Mouse (Mus musculus) heart, postnatal 36 days (tissue): ENCODE measurements around the gene Ak1. TPM values are rescaled to one million over a fixed set of nuclear protein-coding genes. Genes with fewer than 3 reads are reported as not detected.

Experiments used
- DNase-seq, 2 experiments: peaks; one replicate each; pipeline ENCODE4 v3.0.0; 2021 to 2022
- intact Hi-C: fragments of 180-260 bp; cut with DNase I; formaldehyde crosslinking; loops from one replicate; pipeline ENCODE4 v1.15.1; 2025
- total RNA-seq, 2 experiments: library from RNA; stranded (reverse); gene quantifications; 2 replicates each; pipeline ENCODE4 v1.2.3; 2021

Gene Ak1
- total RNA-seq, result 100 to 1,000 TPM; 631 to 727 TPM

DNA sequence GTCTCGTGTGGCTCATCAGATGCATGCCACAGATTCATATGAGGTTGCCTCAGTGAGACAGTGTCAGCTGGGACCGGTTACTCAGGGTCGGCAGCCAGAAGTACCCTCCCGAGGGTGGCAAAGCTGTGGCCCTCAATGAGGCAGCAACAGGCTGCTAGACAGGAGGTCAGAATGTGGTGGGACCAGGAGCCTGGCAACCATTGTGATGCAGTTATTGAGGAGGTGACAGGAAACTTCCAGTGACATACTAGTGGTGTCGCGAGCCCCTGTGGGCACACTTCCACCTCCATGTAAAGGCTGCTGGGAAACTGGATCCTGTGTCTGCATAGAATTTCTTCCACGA lies at the start of gene Ak1:
Gene Ak1, plus strand, starts transcription at position 242 of the 343 bp plus-strand sequence.
- DNase-seq, result no peak
- intact Hi-C loops, result loop anchor here (10.0 kb wide), 1 partner anchor 233 kb away; no protein-coding TSS in a partner anchor

DNA sequence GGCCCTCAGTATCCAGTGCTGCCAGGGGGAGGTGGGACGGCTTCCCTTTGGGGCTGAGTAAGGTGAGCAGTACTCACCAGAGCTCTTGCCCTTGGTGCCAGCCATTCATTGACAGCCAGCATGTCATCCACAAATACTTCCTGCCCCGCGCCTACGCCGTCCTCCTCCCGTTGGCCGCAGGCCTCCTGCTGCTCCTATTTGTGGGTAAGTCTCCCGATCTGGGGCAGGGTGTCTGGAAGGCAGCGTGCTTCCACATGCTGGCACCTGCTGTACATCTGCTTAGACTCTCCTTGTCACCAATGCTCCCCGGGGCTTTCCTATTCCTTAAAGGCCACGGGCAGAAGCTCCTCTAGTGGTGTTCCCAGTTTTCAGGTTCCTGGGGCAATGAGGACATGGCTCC lies 49.4 kb upstream of the Ak1 start:
- DNase-seq, result no peak
- intact Hi-C loops, result no loop called here

DNA sequence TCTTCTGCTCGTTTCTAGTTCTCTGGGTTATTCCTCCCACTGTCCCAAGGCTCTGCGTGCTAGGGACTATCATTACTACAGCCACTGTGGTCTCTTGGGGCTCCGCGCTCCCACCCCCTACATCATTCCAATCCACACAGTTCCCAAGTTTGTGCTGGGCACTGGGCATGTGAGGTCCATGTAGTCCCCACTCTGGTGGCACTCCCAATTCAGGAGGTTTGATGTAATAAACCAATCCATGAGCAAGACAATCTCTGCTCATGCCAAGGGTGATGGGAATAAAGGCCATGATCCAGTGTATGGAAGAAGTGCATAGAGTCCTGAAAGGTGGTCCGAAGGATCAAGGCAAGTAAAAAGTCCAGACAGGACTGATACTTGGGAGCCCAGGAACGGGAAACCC lies 47.1 kb upstream of the Ak1 start, which contains the start of gene Pip5kl1:
Gene Pip5kl1, plus strand, starts transcription at position 301 of the 400 bp plus-strand sequence.
- intact Hi-C loops, result no loop called here
- DNase-seq, result no peak

DNA sequence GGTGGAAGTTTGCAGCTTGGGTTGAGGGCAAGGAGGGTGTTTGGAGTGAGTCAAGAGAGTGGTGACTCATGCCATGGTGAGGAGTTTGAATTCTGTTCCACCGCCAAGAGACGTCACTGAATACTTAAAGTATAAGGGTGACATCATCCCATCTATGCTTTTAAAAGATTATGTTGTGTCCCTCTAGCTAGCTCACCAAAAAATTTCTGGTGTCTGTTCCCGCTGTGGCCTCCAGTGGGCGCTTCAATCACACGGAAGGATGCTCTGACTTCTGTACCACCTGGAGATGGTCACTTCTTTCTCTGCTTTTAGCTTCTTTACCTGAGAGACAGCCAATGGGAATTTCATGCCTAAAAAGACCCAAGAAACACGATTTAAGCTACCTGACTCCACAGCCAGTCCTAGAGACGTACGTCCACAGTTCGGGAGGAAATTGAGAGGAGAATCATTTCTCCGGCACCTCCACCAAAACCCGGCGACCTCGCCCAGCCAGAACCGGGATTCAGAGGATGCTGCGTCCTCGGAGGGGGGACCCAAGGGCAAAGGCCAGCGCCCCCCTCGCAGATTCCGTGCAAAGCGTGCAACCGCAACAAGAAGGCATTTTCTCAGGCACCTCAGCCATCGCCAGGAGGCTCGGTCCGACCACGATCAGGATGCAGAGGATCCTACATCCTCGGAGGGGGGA lies 46.5 kb upstream of the Ak1 start:
- intact Hi-C loops, result no loop called here
- peak; percentile 47 to 62 for DNase-seq

- DNase-seq, result no peak
- intact Hi-C loops, result no loop called here
These were observed 45.9 kb upstream of the Ak1 start, which contains the start of gene 9430097D07Rik for GRCm38 (mm10) chr2:32575586-32576160. 9430097D07Rik (minus strand) TSS chr2:32575684.

DNA sequence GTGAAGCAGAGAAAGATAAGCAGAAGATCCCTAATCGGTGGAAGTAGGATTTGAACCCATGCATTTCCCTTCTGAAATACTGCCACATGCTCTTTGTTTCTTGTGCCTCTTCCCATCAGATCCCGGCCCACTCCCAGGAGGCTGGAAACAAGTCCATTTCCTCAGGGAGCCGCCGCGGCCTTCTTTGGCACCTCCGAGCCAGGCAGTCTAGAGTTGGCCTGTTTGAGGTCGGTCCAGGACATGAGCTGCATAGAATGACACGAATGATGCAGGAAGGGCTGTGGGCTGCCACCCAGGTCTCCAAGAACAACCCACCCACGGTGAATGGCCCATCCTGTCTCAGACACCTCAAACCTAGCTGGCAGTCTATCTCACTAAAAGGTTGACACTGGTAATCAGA lies 45.0 kb upstream of the Ak1 start:
- no peak for DNase-seq
- intact Hi-C loops, result no loop called here

- DNase-seq, result peak in 1 of 2 experiments; percentile 35
- intact Hi-C loops, result no loop called here
These were observed 43.2 kb upstream of the Ak1 start for GRCm38 (mm10) chr2:32578146-32579046.

DNA sequence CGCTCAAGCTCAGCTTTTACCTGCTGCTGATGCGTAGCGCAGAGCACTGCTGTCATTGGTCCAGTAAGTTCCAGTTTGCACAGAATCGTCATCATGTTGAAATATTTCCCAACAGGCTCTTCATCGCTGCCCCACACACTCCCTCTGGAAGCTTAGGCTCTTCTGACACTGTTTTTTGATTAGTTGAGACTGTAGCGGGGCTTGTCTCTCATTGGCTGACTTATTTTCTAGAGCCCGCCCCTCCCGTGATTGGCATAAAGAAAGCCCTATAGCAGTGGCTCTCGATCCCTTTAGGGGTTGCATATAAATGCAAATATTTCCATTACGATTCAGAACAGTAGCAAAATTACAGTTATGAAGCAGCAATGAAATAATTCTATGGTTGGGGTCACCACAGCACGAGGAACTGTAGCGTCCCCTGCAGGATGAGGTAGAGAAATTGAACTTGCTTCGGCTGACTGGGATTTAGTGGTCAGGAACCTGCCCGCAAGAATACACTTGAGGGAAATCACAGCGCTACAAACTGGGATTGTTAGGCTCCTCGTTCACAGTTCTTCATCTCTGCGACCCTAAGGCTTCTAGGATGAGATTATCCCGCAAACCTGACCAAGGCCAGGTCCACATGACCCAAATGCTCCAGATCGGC lies 40.0 kb upstream of the Ak1 start:
- peak in 1 of 2 experiments; percentile 35 for DNase-seq
- intact Hi-C loops, result loop anchor here (5.0 kb wide), 1 partner anchor 36 kb away; no protein-coding TSS in a partner anchor

DNA sequence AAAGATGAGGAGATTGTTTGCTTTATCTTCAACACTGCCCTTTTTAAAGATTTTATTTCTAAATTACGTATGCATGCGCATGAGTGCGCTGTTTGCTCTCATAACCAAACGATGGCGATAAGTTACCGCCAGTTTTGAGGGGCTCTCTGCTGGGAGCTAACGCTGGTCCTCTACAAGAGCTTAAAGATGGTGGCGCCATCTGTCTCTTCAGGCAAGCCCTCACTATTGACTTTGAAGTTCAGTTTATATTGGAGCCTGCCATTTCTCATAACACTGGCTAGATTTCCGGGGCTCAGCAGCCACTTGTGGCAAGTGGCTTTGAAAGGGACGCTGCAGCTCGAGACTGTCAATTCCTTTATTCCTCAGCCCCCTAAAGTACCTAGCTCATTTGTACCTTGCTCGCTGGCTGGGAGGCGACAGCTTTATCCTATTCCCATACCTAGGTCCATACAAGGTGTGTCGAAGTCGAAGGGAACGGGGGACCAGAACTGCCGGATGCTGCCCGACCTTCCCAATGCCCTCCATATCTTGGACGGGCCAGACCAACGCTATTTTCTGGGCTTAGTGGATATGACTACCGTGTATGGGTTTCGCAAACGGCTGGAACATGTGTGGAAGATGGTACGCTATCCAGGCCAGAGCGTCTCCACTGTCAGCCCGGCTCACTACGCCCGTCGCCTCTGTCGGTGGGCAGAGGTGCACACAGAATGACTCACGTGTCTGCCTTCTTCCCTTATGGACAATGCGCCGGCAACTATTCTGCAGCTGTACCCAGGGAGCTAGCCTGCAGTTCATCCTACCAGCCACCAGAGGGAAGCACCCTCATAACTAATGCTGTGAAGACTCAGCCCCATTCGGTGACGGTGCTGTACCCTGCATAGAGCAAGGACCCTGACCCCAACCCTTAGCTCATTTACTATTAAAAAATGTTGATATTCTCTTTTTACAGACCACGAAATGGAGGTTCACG lies 38.4 kb upstream of the Ak1 start:
- DNase-seq, result peak; percentile 79 to 83
- intact Hi-C loops, result loop anchor here (1.0 to 5.0 kb wide), 2 partner anchors 19 to 34 kb away; no protein-coding TSS in a partner anchor

GRCm38 (mm10) chr2:32585149-32585714 lies 36.3 kb upstream of the Ak1 start:
- DNase-seq, result no peak
- intact Hi-C loops, result loop anchor here (2.0 kb wide), 1 partner anchor 104 kb away; no protein-coding TSS in a partner anchor

DNA sequence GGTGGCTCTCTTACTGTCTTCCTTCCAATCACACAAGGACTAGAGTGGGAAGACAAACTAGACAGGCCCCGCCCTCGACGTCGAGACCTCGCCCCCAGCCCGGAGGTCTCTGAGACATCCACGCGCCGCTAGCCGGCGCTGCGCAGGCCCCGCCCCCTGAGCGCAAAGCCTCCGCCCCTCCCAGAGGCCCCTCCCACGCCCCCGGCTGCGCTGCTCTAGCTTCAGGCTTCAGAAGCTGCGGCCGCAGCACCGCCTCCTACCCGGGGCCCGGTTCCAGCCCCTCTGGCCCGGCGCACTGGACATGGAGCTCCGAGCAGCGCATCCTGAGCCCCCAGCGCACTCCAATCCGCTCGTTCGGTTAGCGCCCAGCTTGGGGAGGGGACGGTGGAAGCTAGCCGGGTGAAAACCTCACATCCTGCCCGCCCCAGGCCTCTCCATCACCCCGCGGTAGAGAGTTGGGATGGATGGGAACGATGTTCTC lies 34.6 kb upstream of the Ak1 start, which contains the start of gene St6galnac4:
Gene St6galnac4, plus strand, starts transcription at position 225 of the 481 bp plus-strand sequence.
- intact Hi-C loops, result no loop called here
- DNase-seq, result peak; percentile 90 to 91

DNA sequence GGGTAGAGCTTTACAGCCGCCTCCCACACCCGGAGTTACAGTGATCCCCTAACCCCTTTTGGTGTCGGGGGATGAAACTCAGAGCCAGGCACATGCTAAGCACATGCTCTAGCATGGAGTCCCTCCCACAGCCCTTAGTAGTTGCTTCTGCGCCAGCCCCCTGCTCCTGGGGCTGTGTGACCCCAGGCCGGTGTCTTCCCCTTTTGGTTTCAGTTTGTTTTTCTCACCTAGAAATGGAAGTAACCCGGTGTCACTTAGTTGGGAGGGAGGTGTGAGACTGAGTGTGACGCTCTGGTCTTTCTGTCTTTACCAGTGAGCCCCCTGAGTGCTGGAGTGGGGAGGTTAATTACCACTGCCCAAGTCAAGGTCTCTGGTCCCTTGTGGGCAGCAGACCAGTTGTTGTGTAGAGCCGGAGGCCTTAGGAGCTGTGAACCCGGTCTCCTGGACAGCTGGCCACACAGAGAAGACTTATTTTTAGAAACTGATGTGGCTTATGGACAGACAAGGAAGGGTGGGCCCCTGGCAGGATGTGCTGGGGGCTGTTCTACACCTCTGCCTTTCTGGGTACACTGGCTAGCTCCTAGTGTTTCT lies 33.7 kb upstream of the Ak1 start:
- peak; percentile 45 to 64 for DNase-seq
- intact Hi-C loops, result no loop called here

DNA sequence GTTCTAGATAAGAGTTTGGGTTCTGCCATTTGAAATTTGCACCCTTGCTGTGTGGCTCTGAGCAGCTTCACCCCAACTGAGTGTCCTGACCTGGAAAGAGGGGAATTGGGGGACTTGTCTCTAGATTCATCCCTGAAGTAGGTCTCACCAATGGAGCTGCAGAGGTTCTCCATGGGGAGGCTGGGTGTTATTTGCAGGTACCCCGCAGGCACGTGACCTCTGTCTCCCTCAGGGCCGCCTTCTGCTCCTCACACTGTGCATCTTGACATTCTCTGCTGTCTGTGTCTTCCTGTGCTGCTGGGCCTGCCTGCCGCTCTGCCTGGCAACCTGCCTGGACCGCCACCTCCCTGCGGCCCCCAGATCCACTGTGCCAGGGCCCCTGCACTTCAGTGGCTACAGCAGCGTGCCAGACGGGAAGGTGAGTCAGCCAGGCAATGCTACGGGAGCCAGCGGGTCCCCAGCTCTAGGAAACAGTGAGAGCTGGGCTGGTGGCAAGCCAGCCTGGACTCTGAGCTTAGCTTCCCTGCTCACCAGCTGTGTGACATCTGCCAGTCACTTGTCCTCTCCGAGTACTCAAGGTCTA lies 32.3 kb upstream of the Ak1 start:
- DNase-seq, result peak; percentile 51 to 53
- intact Hi-C loops, result loop anchor here (1.0 kb wide), 1 partner anchor 10 kb away; the partner anchor contains the start of gene St6galnac6

GRCm38 (mm10) chr2:32590224-32590623 lies 31.3 kb upstream of the Ak1 start:
- DNase-seq, result no peak
- intact Hi-C loops, result no loop called here

GRCm38 (mm10) chr2:32591249-32591648 lies 30.3 kb upstream of the Ak1 start:
- intact Hi-C loops, result no loop called here
- DNase-seq, result no peak

DNA sequence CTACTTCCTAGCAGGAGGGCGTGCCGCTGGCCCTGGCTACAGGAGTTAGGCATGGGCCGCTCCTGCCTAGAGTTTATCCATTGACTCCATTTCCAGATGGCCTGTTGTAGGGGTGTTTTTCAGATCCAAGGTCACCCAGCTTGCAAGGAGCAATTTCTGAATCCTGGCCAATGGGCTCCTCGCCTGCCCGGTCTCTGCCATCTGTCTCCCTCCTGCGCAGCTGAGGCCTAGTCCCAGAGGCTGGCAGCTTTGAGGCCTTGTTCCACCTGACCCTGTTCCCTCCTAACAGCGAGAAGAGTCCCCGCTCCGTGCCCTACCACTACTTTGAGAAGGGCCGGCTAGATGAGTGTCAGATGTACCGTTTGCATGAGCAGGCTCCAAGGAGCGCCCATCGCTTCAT lies 24.8 kb upstream of the Ak1 start:
- DNase-seq, result no peak
- intact Hi-C loops, result no loop called here

- intact Hi-C loops, result no loop called here
- no peak for DNase-seq
These were observed 24.3 kb upstream of the Ak1 start for GRCm38 (mm10) chr2:32597248-32597647.

DNA sequence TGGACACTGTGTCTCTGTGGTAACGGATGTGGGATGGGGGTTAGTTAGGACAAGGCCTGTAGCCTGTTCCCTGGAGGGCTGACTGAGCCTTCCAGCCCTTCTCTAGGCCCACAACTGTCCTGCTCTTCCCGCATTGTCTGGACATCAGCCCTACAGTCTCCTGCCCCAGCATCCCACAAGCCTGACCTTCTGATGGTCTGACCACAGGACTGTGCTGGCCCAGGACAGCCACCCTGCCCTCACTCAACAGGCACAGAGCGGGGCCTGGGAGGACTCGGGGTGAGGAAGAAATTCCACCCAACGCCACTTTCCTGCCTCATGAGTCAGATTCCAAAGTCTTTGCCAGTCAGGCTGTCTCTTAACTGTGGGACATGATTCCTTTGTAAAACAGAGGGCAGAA lies 23.9 kb upstream of the Ak1 start:
- intact Hi-C loops, result no loop called here
- no peak for DNase-seq
